Mouse (Mus musculus): ENCODE results near the gene Ccdc170. TPM values are rescaled to one million over a fixed set of nuclear protein-coding genes. Genes with fewer than 3 reads are reported as not detected.
A peak's percentile ranks its signal among the peaks of the same experiment; 100 is the strongest.
"Not testable (repeated sequence)": the region's sequence is repeated elsewhere in the genome, so short reads cannot be mapped to it uniquely, and the experiment has no call there.

Gene Ccdc170
- total and polyA plus RNA-seq, 2 experiments from 2014 or later = 0.48 to 1.5 TPM

DNA sequence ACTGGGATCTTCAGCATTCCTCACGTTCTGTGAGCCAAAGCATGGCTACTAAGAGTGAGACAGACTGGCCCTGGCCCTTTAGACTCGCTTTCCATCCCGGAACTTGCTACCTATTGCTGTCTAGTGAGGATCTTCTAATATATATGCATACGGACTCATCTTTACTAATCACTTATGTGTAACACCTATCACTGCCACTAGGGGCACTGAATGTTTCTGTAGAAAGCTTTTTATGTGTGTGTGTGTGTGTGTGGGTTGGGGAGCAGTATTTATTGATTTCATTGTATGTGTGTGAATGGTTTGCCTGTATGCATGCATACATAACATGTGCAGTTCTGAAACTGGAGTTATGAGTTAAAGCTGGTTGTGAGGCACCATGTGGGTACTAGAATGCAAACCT, 111.5 kb downstream of the Ccdc170 start:
- DNase-seq (ENCODE audit: low spot score) (peak; percentile 53), ATAC-seq (ENCODE audit: low FRiP score) (no peak)
- TF ChIP-seq CTCF (IDR thresholded peaks at IDR 0.05) = peak; percentile 57
- no peaks in the 10 kb centered on the region for H3K36me3 ChIP-seq (ENCODE audit: insufficient read depth, low read length)
- H3K4me2 ChIP-seq (ENCODE audit: low read depth, low read length, poor library complexity, severe bottlenecking) = no peak overlapping the region
- no peaks in the 10 kb centered on the region for H3K27me3 ChIP-seq (ENCODE audit: insufficient read depth, low read length)
- no peak overlapping the region for H3K4me3 ChIP-seq (ENCODE audit: low read depth, low read length)
- 78% methylated on average over 4 of the region's 4 CpGs for WGBS
- no peaks in the 10 kb centered on the region for H3K4me1 ChIP-seq (ENCODE audit: insufficient read depth, low read length)
- no peak overlapping the region for H3K27ac ChIP-seq (ENCODE audit: low read depth, low read length)
- no peak overlapping the region for H3K9ac ChIP-seq (replicated peaks; ENCODE audit: low read length, poor library complexity, severe bottlenecking)
- H3K9me3 ChIP-seq (ENCODE audit: low read length) = no peaks in the 10 kb centered on the region

DNA sequence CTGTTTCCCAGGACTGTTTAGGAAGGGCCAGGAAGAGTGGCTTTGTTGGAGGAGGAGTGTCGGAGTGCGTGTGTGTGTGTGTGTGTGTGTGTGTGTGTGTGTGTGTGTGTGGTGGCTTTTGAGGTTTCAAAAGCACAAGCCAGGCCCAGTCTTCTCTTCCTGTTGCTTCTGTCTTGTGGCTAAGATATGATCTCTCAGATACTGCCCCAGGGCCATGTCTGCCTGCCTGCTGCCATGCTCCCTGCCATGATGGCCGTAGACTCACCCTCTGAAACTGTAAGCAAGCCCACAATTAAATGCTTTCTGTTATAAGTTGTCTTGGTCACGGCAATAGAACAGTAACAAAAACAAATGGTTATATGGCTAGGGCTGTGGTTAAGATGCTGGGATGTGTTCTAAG, 114.9 kb downstream of the Ccdc170 start:
- ATAC-seq (ENCODE audit: low FRiP score) (no peak), DNase-seq (ENCODE audit: low spot score) (no peak)
- H3K27me3 ChIP-seq (ENCODE audit: insufficient read depth, low read length) = no peaks in the 10 kb centered on the region
- no peak overlapping the region for H3K4me2 ChIP-seq (ENCODE audit: low read depth, low read length, poor library complexity, severe bottlenecking)
- no peaks in the 10 kb centered on the region for H3K36me3 ChIP-seq (ENCODE audit: insufficient read depth, low read length)
- no peak overlapping the region for H3K9ac ChIP-seq (replicated peaks; ENCODE audit: low read length, poor library complexity, severe bottlenecking)
- H3K4me3 ChIP-seq (ENCODE audit: low read depth, low read length) = no peak overlapping the region
- WGBS = 96% methylated on average over 4 of the region's 4 CpGs
- H3K4me1 ChIP-seq (ENCODE audit: insufficient read depth, low read length) = no peaks in the 10 kb centered on the region
- H3K9me3 ChIP-seq (ENCODE audit: low read length) = no peaks in the 10 kb centered on the region
- no peak for TF ChIP-seq CTCF (IDR thresholded peaks at IDR 0.05)
- H3K27ac ChIP-seq (ENCODE audit: low read depth, low read length) = no peak overlapping the region

DNA sequence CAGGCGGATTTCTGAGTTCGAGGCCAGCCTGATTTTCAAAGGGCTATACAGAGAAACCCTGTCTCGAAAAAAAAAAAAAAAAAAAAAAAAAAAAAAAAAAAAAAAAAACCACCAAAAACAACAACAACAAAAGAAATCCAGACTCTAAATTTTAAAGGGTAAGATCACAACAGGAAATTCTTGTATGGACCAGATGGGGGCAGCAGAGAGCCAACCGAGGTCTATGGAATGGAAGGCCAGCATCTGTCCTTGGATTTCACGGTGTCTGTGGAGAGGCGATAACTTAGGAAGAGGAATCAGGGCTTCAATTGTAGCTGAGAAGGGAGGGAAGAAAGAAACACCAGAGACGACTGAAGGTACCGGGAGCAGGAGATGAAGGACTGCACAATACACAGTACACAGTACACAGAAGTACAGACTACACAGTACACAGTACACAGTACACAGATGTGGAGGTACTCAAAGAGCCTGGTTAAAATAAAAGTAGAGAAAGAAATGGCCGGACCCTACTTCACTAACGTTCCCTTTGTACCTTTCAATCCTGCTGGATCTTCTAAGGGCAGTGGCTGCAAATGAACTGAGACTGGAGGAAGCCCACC, 116.0 kb downstream of the Ccdc170 start:
- H3K4me2 ChIP-seq (ENCODE audit: low read depth, low read length, poor library complexity, severe bottlenecking) = no peak overlapping the region
- no peaks in the 10 kb centered on the region for H3K9me3 ChIP-seq (ENCODE audit: low read length)
- no peak overlapping the region for H3K9ac ChIP-seq (replicated peaks; ENCODE audit: low read length, poor library complexity, severe bottlenecking)
- H3K27me3 ChIP-seq (ENCODE audit: insufficient read depth, low read length) = no peaks in the 10 kb centered on the region
- TF ChIP-seq CTCF (IDR thresholded peaks at IDR 0.05) = peak; percentile 73
- no peak overlapping the region for H3K4me3 ChIP-seq (ENCODE audit: low read depth, low read length)
- ATAC-seq (ENCODE audit: low FRiP score) (no peak), DNase-seq (ENCODE audit: low spot score) (peak; percentile 71)
- WGBS = 67% methylated on average over 10 of the region's 10 CpGs
- no peaks in the 10 kb centered on the region for H3K4me1 ChIP-seq (ENCODE audit: insufficient read depth, low read length)
- H3K27ac ChIP-seq (ENCODE audit: low read depth, low read length) = no peak overlapping the region
- no peaks in the 10 kb centered on the region for H3K36me3 ChIP-seq (ENCODE audit: insufficient read depth, low read length)

DNA sequence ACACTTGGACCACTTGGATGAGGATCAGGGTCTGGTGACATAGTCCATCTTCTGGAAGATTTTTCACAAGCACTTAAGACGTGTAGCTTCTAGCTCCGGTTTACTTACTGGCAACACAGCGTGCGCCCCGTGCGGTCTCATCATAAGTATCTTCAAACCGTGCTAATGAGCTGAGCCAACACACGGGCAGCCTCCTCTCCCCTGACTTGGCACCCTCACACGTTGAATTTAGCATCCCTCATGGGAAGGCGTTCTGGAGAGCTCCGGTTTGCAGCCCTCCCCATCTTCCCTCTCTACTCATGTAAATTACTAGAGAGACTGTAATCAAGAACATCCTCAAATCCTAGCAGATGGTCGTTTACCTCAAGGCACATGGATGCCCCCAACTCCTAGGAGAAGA, 116.6 kb downstream of the Ccdc170 start:
- TF ChIP-seq CTCF (IDR thresholded peaks at IDR 0.05) = no peak
- no peaks in the 10 kb centered on the region for H3K27me3 ChIP-seq (ENCODE audit: insufficient read depth, low read length)
- no peaks in the 10 kb centered on the region for H3K36me3 ChIP-seq (ENCODE audit: insufficient read depth, low read length)
- DNase-seq (ENCODE audit: low spot score) (no peak), ATAC-seq (ENCODE audit: low FRiP score) (no peak)
- 82% methylated on average over 12 of the region's 12 CpGs for WGBS
- H3K9me3 ChIP-seq (ENCODE audit: low read length) = no peaks in the 10 kb centered on the region
- H3K27ac ChIP-seq (ENCODE audit: low read depth, low read length) = no peak overlapping the region
- H3K9ac ChIP-seq (replicated peaks; ENCODE audit: low read length, poor library complexity, severe bottlenecking) = no peak overlapping the region
- H3K4me2 ChIP-seq (ENCODE audit: low read depth, low read length, poor library complexity, severe bottlenecking) = no peak overlapping the region
- H3K4me3 ChIP-seq (ENCODE audit: low read depth, low read length) = no peak overlapping the region
- no peaks in the 10 kb centered on the region for H3K4me1 ChIP-seq (ENCODE audit: insufficient read depth, low read length)

DNA sequence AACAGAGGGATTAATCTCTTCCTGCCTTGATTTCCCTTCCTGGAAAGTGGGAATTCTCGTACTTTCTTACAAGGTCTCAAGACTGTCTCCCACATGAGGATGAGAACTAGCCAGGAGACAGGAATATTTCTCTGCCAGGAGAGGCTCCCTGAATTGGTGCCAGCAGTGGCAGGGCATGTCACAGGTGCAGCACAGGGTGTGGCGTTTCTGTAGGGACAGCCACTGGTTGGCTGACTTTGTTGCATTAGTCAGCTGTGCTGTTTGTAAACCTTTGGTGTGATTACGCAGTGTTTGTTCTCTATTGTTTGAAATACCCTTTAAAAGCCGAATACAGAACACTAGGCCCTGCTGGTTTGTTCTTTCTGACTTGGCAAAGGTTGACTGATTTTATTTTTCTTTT, 117.3 kb downstream of the Ccdc170 start:
- no peak overlapping the region for H3K27ac ChIP-seq (ENCODE audit: low read depth, low read length)
- 70% methylated on average over 4 of the region's 4 CpGs for WGBS
- no peak overlapping the region for H3K9ac ChIP-seq (replicated peaks; ENCODE audit: low read length, poor library complexity, severe bottlenecking)
- no peaks in the 10 kb centered on the region for H3K4me1 ChIP-seq (ENCODE audit: insufficient read depth, low read length)
- DNase-seq (ENCODE audit: low spot score) = no peak
- TF ChIP-seq CTCF (IDR thresholded peaks at IDR 0.05) = no peak
- H3K9me3 ChIP-seq (ENCODE audit: low read length) = no peaks in the 10 kb centered on the region
- no peak overlapping the region for H3K4me2 ChIP-seq (ENCODE audit: low read depth, low read length, poor library complexity, severe bottlenecking)
- no peaks in the 10 kb centered on the region for H3K27me3 ChIP-seq (ENCODE audit: insufficient read depth, low read length)
- no peaks in the 10 kb centered on the region for H3K36me3 ChIP-seq (ENCODE audit: insufficient read depth, low read length)
- H3K4me3 ChIP-seq (ENCODE audit: low read depth, low read length) = no peak overlapping the region
- no peak for ATAC-seq (ENCODE audit: low FRiP score)

DNA sequence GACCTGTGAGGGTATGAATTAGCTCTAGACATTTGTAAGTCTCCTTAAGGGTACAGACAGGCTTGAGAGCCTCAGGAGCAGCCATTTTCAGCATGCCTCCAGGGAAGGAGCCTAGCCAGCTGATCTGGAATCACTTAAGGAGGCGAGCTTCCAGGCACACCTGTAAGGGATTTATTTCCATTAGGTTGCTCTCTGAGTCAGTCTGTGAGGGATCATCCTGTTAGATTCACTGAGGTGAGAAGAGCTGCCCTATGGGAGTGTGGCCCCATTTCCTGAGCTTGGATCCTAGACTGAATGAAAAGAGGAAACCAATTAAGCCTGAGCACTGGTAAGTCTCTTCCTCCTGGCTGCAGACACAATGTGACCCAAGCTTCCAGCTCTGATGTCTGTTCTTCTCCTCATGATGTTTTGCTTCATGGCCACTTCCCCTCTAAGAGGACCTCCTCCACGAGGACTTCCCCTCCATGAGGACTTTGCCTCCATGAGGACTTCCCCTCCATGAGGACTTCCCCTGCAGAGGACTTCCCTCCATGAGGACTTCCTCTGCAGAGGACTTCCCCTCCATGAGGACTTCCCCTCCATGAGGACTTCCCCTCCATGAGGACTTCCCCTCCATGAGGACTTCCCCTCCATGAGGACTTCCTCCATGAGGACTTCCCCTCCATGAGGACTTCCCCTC, 118.6 kb downstream of the Ccdc170 start:
- no peak overlapping the region for H3K27ac ChIP-seq (ENCODE audit: low read depth, low read length)
- no peak for ATAC-seq (ENCODE audit: low FRiP score)
- H3K4me3 ChIP-seq (ENCODE audit: low read depth, low read length) = no peak overlapping the region
- H3K36me3 ChIP-seq (ENCODE audit: insufficient read depth, low read length) = no peaks in the 10 kb centered on the region
- no peaks in the 10 kb centered on the region for H3K27me3 ChIP-seq (ENCODE audit: insufficient read depth, low read length)
- no peaks in the 10 kb centered on the region for H3K9me3 ChIP-seq (ENCODE audit: low read length)
- no peak for TF ChIP-seq CTCF (IDR thresholded peaks at IDR 0.05)
- H3K4me1 ChIP-seq (ENCODE audit: insufficient read depth, low read length) = no peaks in the 10 kb centered on the region
- DNase-seq (ENCODE audit: low spot score) = no peak
- no peak overlapping the region for H3K4me2 ChIP-seq (ENCODE audit: low read depth, low read length, poor library complexity, severe bottlenecking)
- 52% methylated on average over 2 of the region's 2 CpGs for WGBS
- H3K9ac ChIP-seq (replicated peaks; ENCODE audit: low read length, poor library complexity, severe bottlenecking) = no peak overlapping the region

DNA sequence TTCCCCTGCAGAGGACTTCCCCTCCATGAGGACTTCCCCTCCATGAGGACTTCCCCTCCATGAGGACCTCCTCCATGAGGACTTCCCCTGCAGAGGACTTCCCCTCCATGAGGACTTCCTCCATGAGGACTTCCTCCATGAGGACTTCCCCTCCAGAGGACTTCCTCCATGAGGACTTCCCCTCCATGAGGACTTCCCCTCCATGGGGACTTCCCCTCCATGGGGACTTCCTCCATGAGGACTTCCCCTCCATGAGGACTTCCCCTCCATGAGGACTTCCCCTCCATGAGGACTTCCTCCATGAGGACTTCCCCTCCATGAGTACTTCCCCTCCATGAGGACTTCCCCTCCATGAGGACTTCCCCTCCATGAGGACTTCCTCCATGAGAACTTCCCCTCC, 119.3 kb downstream of the Ccdc170 start:
- not testable (repeated sequence) for H3K27me3 ChIP-seq (ENCODE audit: insufficient read depth, low read length); H3K4me2 ChIP-seq (ENCODE audit: low read depth, low read length, poor library complexity, severe bottlenecking); H3K9ac ChIP-seq (replicated peaks; ENCODE audit: low read length, poor library complexity, severe bottlenecking); H3K9me3 ChIP-seq (ENCODE audit: low read length); H3K4me3 ChIP-seq (ENCODE audit: low read depth, low read length); ATAC-seq (ENCODE audit: low FRiP score); H3K36me3 ChIP-seq (ENCODE audit: insufficient read depth, low read length); H3K27ac ChIP-seq (ENCODE audit: low read depth, low read length); H3K4me1 ChIP-seq (ENCODE audit: insufficient read depth, low read length); DNase-seq (ENCODE audit: low spot score)

All from midbrain, postnatal 0 days (tissue).